Comparison of ENCODE assay signal across 11 mouse cellular contexts in the genomic region with DNA sequence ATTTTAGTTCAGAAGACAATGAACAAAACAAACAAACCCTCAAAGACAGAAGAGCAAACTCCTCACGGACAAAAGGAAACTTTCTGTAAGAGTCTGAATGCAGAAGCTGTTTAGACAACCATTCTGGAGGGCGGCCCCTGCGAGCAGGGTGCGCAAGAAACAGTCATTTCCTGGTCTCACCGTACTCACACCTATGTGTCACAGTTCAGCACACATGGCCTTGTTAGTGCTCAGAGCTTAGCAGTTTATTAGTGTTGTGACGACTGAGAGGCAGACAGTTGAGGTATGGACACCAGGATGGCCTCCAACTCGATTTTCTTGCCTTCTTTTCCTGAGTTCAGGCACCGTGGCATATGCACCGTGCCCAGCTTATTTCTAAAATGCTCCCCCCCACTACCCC. TPM values are rescaled to one million over a fixed set of nuclear protein-coding genes. Genes with fewer than 3 reads are reported as not detected.
DNase-seq lines count a peak whose midpoint lies in the region; ATAC-seq and TF ChIP-seq lines count a peak whose summit lies in the region.
"Had no signal": no experiment of that assay in that cellular context is flagged by ENCODE, and none has a peak within 500 bp of the region (broad histone marks: within the 10 kb centered on the region; RNA-seq: fewer than 3 reads in every experiment).

No protein-coding gene starts in this region.

- no peaks in the 10 kb centered on the region for H3K9me3 ChIP-seq in hindbrain, embryonic 14.5 days (ENCODE audit: control insufficient read depth, low read length)
- no peaks in the 10 kb centered on the region for H3K9me3 ChIP-seq in hindbrain, embryonic 13.5 days
- no peaks in the 10 kb centered on the region for H3K9me3 ChIP-seq in intestine, embryonic 15.5 days
- H3K9me3 ChIP-seq in stomach, postnatal 0 days (ENCODE audit: control insufficient read depth, low read length) = no peaks in the 10 kb centered on the region
- H3K9me3 ChIP-seq: embryonic facial prominence, embryonic 15.5 days had no signal

- no peak overlapping the region for H3K27ac ChIP-seq in hindbrain, embryonic 14.5 days
- no peak overlapping the region for H3K27ac ChIP-seq in hindbrain, embryonic 13.5 days
- H3K27ac ChIP-seq in intestine, embryonic 15.5 days = peak overlapping the region; percentile 32; the same call in 1 of the 2 replicates
- peak overlapping the region; percentile 36; the same call in 1 of the 2 replicates for H3K27ac ChIP-seq in stomach, postnatal 0 days (replicated peaks)
- H3K27ac ChIP-seq: embryonic facial prominence, embryonic 15.5 days had no signal

- H3K4me2 ChIP-seq in hindbrain, embryonic 14.5 days (replicated peaks) = 0 out of 2 replicates have a peak overlapping the region, but pooled peaks have one; percentile 9
- H3K4me2 ChIP-seq in hindbrain, embryonic 13.5 days = no peak overlapping the region
- H3K4me2 ChIP-seq in intestine, embryonic 15.5 days (replicated peaks) = no peak overlapping the region
- peak overlapping the region; percentile 14; the same call in 1 of the 2 replicates for H3K4me2 ChIP-seq in stomach, postnatal 0 days (replicated peaks; ENCODE audit: low read depth)
- H3K4me2 ChIP-seq: embryonic facial prominence, embryonic 15.5 days had no signal

- H3K4me1 ChIP-seq in hindbrain, embryonic 14.5 days (replicated peaks; ENCODE audit: control insufficient read depth, insufficient read depth, low read length) = peaks cover 21% of the 10 kb centered on the region
- peaks cover 41% of the 10 kb centered on the region for H3K4me1 ChIP-seq in hindbrain, embryonic 13.5 days (replicated peaks)
- H3K4me1 ChIP-seq in intestine, embryonic 15.5 days (replicated peaks) = peaks cover 21% of the 10 kb centered on the region
- peaks cover 9% of the 10 kb centered on the region; the same call in 1 of the 2 replicates for H3K4me1 ChIP-seq in stomach, postnatal 0 days (replicated peaks; ENCODE audit: control insufficient read depth, insufficient read depth)

- H3K9ac ChIP-seq in hindbrain, embryonic 14.5 days = no peak overlapping the region
- no peak overlapping the region for H3K9ac ChIP-seq in hindbrain, embryonic 13.5 days
- H3K9ac ChIP-seq in intestine, embryonic 15.5 days = no peak overlapping the region
- no peak overlapping the region for H3K9ac ChIP-seq in stomach, postnatal 0 days (ENCODE audit: low read length)
- H3K9ac ChIP-seq: embryonic facial prominence, embryonic 15.5 days had no signal

- H3K36me3 ChIP-seq in hindbrain, embryonic 14.5 days (replicated peaks; ENCODE audit: control insufficient read depth, insufficient read depth) = peaks cover 18% of the 10 kb centered on the region
- peaks cover 16% of the 10 kb centered on the region for H3K36me3 ChIP-seq in hindbrain, embryonic 13.5 days
- 0 out of 2 replicates have a peak, but pooled peaks cover 2% of the 10 kb centered on the region for H3K36me3 ChIP-seq in intestine, embryonic 15.5 days
- 0 out of 2 replicates have a peak, but pooled peaks cover 4% of the 10 kb centered on the region for H3K36me3 ChIP-seq in stomach, postnatal 0 days (ENCODE audit: control insufficient read depth, insufficient read depth, low read length)

- no peak for TF ChIP-seq CTCF in stomach, postnatal 0 days (IDR thresholded peaks at IDR 0.05; ENCODE audit: low read depth)

- H3K4me3 ChIP-seq in hindbrain, embryonic 14.5 days (replicated peaks; ENCODE audit: low read length) = no peak overlapping the region
- no peak overlapping the region for H3K4me3 ChIP-seq in hindbrain, embryonic 13.5 days
- no peak overlapping the region for H3K4me3 ChIP-seq in intestine, embryonic 15.5 days (replicated peaks)
- no peak overlapping the region for H3K4me3 ChIP-seq in stomach, postnatal 0 days (ENCODE audit: low read depth, low read length)
- H3K4me3 ChIP-seq: embryonic facial prominence, embryonic 15.5 days had no signal

- no peak for ATAC-seq in hindbrain, embryonic 14.5 days (ENCODE audit: low FRiP score)
- no peak for ATAC-seq in hindbrain, embryonic 13.5 days (ENCODE audit: low FRiP score)
- no peak for ATAC-seq in intestine, embryonic 15.5 days
- ATAC-seq in stomach, postnatal 0 days (ENCODE audit: low FRiP score, low TSS enrichment) = no peak

- no peaks in the 10 kb centered on the region for H3K27me3 ChIP-seq in hindbrain, embryonic 14.5 days (ENCODE audit: control insufficient read depth, insufficient read depth, low read length)
- H3K27me3 ChIP-seq in hindbrain, embryonic 13.5 days = no peaks in the 10 kb centered on the region
- no peaks in the 10 kb centered on the region for H3K27me3 ChIP-seq in intestine, embryonic 15.5 days (replicated peaks)
- no peaks in the 10 kb centered on the region for H3K27me3 ChIP-seq in stomach, postnatal 0 days (ENCODE audit: control insufficient read depth, insufficient read depth, low read length)
- H3K27me3 ChIP-seq: embryonic facial prominence, embryonic 15.5 days had no signal

- no peak for DNase-seq in hindbrain, embryonic 14.5 days (ENCODE audit: low spot score)
- DNase-seq in spleen, adult 18-20 months = peak; percentile 31 to 38
- DNase-seq in spleen, adult 12 weeks (ENCODE audit: low spot score) = no peak
- DNase-seq in stomach, postnatal 0 days (ENCODE audit: low spot score) = peak; percentile 57
- DNase-seq in ovary, adult 18-20 months (ENCODE audit: low spot score) = no peak
- DNase-seq: adrenal gland, adult 8-10 months; cerebellum, adult 9-10 months; thymus, postnatal 36 days had no signal

- 69% methylated on average over 9 of the region's 9 CpGs for WGBS in hindbrain, embryonic 14.5 days
- 71% methylated on average over 9 of the region's 9 CpGs for WGBS in hindbrain, embryonic 13.5 days
- 47% methylated on average over 9 of the region's 9 CpGs for WGBS in intestine, embryonic 15.5 days
- 52% methylated on average over 9 of the region's 9 CpGs for WGBS in stomach, postnatal 0 days

- TF ChIP-seq EP300 in stomach, postnatal 0 days (optimal IDR thresholded peaks at IDR 0.05) = no peak

RNA-seq across cellular contexts. Expression of gene Sh3glb1, which starts 4.2 kb away (rescaled TPM):
- polyA plus RNA-seq in hindbrain, embryonic 14.5 days (2014; fragmentation: Nextera tagmentation; extraction: Ambion mirVana) = 134 and 138 TPM in 2 replicates
- 109 and 113 TPM in 2 replicates for polyA plus RNA-seq in hindbrain, embryonic 13.5 days (2015; fragmentation: Nextera tagmentation; extraction: Ambion mirVana)
- 96.0 and 106 TPM in 2 replicates for polyA plus RNA-seq in intestine, embryonic 15.5 days (2015; fragmentation: Nextera tagmentation; extraction: Ambion mirVana)
- 125 and 130 TPM in 2 replicates for polyA plus RNA-seq in stomach, postnatal 0 days (2015; fragmentation: Nextera tagmentation; extraction: Ambion mirVana)

RNA-seq across cellular contexts. Expression of gene Clca3a1, which starts 44.9 kb away (rescaled TPM):
- polyA plus RNA-seq in hindbrain, embryonic 14.5 days (2014; fragmentation: Nextera tagmentation; extraction: Ambion mirVana) = 0.21 and 0.27 TPM in 2 replicates
- 0.13 and 0.14 TPM in 2 replicates for polyA plus RNA-seq in hindbrain, embryonic 13.5 days (2015; fragmentation: Nextera tagmentation; extraction: Ambion mirVana)
- 5.7 and 7.9 TPM in 2 replicates for polyA plus RNA-seq in intestine, embryonic 15.5 days (2015; fragmentation: Nextera tagmentation; extraction: Ambion mirVana)
- polyA plus RNA-seq in stomach, postnatal 0 days (2015; fragmentation: Nextera tagmentation; extraction: Ambion mirVana) = 0.70 and 0.82 TPM in 2 replicates

Comparison
In these comparisons a context has a peak if more than half of its experiments do, and no peak if none do; other contexts are left out.
1. DNase-seq: peak in spleen, adult 18-20 months (2 of 2) and stomach, postnatal 0 days (single experiment); none in hindbrain, embryonic 14.5 days (single experiment), spleen, adult 12 weeks (single experiment) and ovary, adult 18-20 months (single experiment).
2. H3K4me2 ChIP-seq: peak in hindbrain, embryonic 14.5 days (single experiment) and stomach, postnatal 0 days (single experiment); none in hindbrain, embryonic 13.5 days (single experiment) and intestine, embryonic 15.5 days (single experiment).
3. H3K27ac ChIP-seq: peak in intestine, embryonic 15.5 days (single experiment) and stomach, postnatal 0 days (single experiment); none in hindbrain, embryonic 14.5 days (single experiment) and hindbrain, embryonic 13.5 days (single experiment).